Mouse (Mus musculus): ENCODE measurements around the gene Antxr2. TPM values are rescaled to one million over a fixed set of nuclear protein-coding genes. Genes with fewer than 3 reads are reported as not detected.

Gene Antxr2
- total RNA-seq, 2 experiments from 2014 or later, result 1.2 to 1.7 TPM

DNA sequence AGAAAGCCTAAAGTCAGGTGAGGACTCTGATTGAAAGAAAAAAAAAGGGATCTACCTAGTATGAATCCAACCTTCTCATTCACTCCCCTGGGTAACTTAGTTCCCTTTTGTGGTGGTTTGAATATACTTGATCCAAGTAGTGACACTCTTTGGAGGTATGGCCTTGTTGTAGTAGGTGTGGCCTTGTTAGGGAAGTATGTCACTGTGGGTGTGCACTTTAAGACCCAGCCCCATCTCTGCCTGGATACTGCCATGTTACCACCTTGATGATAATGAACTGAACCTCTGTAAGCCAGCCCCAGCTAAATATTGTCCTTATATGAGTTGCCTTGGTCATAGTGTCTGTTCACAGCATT is 190.9 kb downstream of the Antxr2 start:
- DNase-seq (ENCODE audit: low spot score in 2 of 2), result no peak

DNA sequence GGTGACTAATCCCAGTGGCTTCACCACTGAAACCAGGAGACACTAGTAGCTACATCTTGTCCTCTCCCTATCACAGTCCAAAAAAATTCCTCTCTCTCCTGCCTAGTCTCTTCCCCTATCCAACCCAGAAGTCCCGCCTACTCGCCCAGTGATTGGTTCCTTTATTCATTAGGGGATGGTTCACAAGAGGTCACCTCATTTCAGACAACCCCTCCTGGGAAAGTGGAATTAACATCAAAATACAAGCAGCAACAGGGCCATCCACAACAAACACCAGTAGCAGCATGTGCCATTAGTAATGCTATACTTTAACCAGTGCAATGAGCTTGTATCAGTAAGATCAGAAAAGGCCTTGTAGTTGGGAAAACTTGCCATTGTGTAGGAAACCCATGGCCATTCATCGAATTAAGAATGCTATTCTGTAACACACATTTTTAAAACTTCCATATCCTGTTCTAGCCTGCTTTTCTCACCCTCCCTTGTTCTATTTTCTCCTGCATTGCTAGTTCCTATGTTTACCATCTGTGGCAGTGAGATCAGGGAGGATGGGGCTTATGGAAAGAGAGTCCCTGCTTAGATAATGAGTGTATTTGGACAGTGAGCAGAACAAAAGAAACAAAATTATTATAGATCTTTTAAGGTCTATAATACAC is 191.4 kb downstream of the Antxr2 start:
- DNase-seq (ENCODE audit: low spot score in 2 of 2), result peak in 1 of 2 experiments; percentile 6

DNA sequence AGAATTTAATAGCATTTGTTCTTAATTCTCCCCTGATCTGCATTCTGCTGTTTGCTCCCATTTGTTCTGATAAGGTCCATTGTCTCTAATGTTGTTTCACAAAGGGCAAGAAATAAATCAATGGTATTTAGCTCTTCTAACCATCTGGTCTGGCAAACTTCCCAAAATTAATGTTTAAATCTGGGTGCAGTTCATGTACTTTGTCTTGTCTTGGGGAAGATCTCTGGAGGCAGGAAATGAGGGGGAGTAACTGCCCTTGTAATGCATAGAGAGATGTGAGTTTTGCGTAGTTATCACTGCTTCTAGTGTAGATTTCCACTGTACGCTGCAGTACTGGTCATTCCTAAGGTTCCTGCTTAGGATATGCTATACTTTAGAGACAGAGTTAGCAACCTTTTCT is 193.5 kb downstream of the Antxr2 start:
- no peak for DNase-seq (ENCODE audit: low spot score in 2 of 2)

DNA sequence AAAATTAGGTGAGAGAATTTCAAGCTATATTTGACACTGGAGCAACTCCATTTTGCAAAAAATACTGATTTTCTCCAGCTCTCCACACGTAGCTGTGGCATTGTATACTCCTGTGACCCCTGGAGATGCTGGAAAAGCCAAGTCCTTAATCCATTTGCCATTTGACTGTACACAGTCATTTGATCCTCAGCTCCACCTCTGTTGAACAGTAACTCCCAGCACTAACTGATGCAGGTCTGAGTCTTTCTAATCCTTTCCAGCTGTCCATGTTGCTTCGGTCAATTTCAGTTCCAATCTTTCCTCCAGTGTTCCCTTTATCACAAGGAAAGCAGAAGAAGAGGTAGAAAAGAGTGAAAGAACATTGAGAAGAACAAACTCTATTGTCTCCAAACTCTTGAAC is 195.4 kb downstream of the Antxr2 start:
- DNase-seq (ENCODE audit: low spot score in 2 of 2), result no peak

DNA sequence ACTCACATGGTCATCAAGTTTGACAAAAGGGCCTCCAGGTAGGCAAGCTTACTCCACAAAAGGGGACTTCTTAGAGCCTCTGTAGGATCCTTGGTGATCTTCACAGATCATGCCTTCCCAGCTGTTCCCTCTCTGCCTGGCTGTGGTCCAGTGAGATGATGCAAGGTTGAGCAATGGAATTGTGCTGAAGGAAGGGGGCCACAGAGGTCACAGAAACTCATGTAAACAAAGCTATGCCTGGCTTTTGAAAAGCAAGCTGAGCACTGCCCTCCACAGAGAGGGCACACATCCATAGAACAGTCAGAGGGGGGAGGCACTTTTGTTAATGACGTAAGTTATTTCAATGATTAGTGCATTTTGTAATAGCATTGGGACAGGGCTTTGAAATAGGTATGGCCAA is 196.1 kb downstream of the Antxr2 start:
- DNase-seq (ENCODE audit: low spot score in 2 of 2), result no peak

Other genes with a start within 250 kb of the Antxr2 start
- 10 to 100 TPM; 33.4 to 34.4 TPM for gene Prdm8, start 136.2 kb upstream of the Antxr2 start, total RNA-seq (2021)
- 1 to 10 TPM; 3.9 to 4.8 TPM for gene Fgf5, start 223.1 kb upstream of the Antxr2 start, total RNA-seq (2021)